Mouse (Mus musculus) hindbrain, embryonic 14.5 days (tissue): ENCODE measurements around the gene Cox18. TPM values are rescaled to one million over a fixed set of nuclear protein-coding genes. Genes with fewer than 3 reads are reported as not detected.
A peak's percentile ranks its signal among the peaks of the same experiment; 100 is the strongest.

Experiments
- ATAC-seq: fragments of 200-750 bp; cut with Nextera tagmentation; 2 replicates; pipeline ENCODE4 v1.8.0; 2017; ENCODE audit warnings: moderate number of reproducible peaks, mild to moderate bottlenecking, moderate TSS enrichment, moderate library complexity; ENCODE audit not compliant: low FRiP score
- DNase-seq: peaks from one replicate; pipeline ENCODE4 v3.0.0-alpha.2; 2015; ENCODE audit warnings: low spot score
- H3K27ac ChIP-seq: fragments of 300-500 bp; sonication (generic); 2 replicates; pipeline ENCODE4 v1.5.1; 2014; ENCODE audit warnings: mild to moderate bottlenecking, moderate library complexity
- H3K27me3 ChIP-seq: fragments of 300-500 bp; sonication (generic); 2 replicates; pipeline ENCODE4 v1.6.1; 2014; ENCODE audit warnings: mild to moderate bottlenecking, low read length, mixed read lengths; ENCODE audit not compliant: control insufficient read depth, insufficient read depth
- H3K36me3 ChIP-seq: fragments of 300-500 bp; sonication (generic); replicated peaks from 2 replicates; pipeline ENCODE4 v1.6.1; 2014; ENCODE audit not compliant: control insufficient read depth, insufficient read depth
- H3K4me1 ChIP-seq: fragments of 300-500 bp; sonication (generic); replicated peaks from 2 replicates; pipeline ENCODE4 v1.6.1; 2014; ENCODE audit warnings: antibody characterized with exemption, low read length, mixed read lengths; ENCODE audit not compliant: control insufficient read depth, insufficient read depth
- H3K4me2 ChIP-seq: fragments of 300-500 bp; sonication (generic); replicated peaks from 2 replicates; pipeline ENCODE4 v1.6.1; 2014; ENCODE audit warnings: mild to moderate bottlenecking, moderate library complexity
- H3K4me3 ChIP-seq: fragments of 300-500 bp; sonication (generic); replicated peaks from 2 replicates; pipeline ENCODE4 v1.5.1; 2014; ENCODE audit warnings: mild to moderate bottlenecking, low read length
- H3K9ac ChIP-seq: fragments of 300-500 bp; sonication (generic); 2 replicates; pipeline ENCODE4 v1.6.1; 2014
- H3K9me3 ChIP-seq: fragments of 300-500 bp; sonication (generic); 2 replicates; pipeline ENCODE4 v1.6.1; 2016; ENCODE audit warnings: low read length; ENCODE audit not compliant: control insufficient read depth
- WGBS: fragments of 180-500 bp; shearing (Covaris S2); extraction: QIAGEN DNeasy Blood & Tissue Kit; methylation state at CpG from one replicate; pipeline ENCODE4 v1.1.7; 2014; 5-methylcytosine and 5-hydroxymethylcytosine counted together
- polyA plus RNA-seq: library from polyadenylated mRNA; unstranded; fragments of >200 nt; fragmentation: Nextera tagmentation; extraction: Ambion mirVana; gene quantifications from 2 replicates; pipeline ENCODE4 v1.2.1, GENCODE M21; 2014

Gene Cox18
- polyA plus RNA-seq, 1 experiment from 2014 or later, result 39.6 TPM

DNA sequence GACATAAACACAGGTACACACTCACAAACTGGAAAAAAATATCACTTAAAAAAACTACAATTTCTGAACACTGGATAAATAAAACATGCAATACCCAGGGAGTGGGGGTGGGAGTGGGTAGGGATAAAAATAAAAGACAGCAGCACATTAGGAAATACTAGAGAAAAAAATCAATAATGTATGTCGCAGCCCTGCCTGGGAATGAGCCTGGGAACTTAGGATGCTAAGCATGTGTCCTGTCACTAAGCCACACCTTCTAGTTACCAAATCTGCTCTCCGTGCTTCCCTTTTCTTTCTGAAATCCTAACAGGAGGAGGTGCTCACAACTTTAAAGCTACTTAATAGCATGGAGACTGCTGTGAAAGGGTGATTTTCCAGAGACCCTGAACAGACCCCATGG is 6.0 kb upstream of the Cox18 start:
- H3K4me1 ChIP-seq, result no peaks in the 10 kb centered on the region
- no peak for DNase-seq
- ATAC-seq, result no peak
- no peak overlapping the region for H3K4me2 ChIP-seq
- H3K27me3 ChIP-seq, result no peaks in the 10 kb centered on the region
- peaks cover 83% of the 10 kb centered on the region for H3K36me3 ChIP-seq
- no peaks in the 10 kb centered on the region for H3K9me3 ChIP-seq
- H3K27ac ChIP-seq, result no peak overlapping the region
- no peak overlapping the region for H3K9ac ChIP-seq
- WGBS, result 90% methylated on average over 2 of the region's 2 CpGs
- H3K4me3 ChIP-seq, result no peak overlapping the region

DNA sequence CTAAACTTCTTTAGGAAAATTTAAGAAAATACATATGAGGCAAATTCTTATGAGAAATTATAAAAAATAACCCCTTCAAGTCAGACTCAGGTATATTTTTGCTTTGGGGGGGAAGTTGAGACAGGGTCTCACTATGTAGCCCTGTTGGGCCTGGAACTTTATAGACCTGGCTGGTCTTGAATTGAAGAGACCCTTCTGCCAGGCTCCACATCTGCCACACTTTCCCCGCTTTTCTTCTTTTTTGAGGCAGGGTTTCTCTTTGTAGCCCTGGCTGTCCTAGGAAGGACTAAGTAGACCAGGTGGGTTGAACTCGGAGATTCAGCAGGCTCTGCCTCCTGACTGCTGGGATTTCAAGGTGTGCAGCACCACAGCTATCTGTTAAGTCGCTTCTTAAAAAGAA is 2.9 kb upstream of the Cox18 start:
- Histone ChIP-seq H3K27me3 (no peaks in the 10 kb centered on the region), H3K4me2 (no peak overlapping the region), H3K4me1 (peaks cover 8% of the 10 kb centered on the region), H3K27ac (no peak overlapping the region), H3K9ac (no peak overlapping the region), H3K36me3 (peaks cover 56% of the 10 kb centered on the region), H3K4me3 (no peak overlapping the region), H3K9me3 (no peaks in the 10 kb centered on the region)
- ATAC-seq (no peak), DNase-seq (no peak)
- WGBS, result 96% methylated on average over 3 of the region's 3 CpGs

DNA sequence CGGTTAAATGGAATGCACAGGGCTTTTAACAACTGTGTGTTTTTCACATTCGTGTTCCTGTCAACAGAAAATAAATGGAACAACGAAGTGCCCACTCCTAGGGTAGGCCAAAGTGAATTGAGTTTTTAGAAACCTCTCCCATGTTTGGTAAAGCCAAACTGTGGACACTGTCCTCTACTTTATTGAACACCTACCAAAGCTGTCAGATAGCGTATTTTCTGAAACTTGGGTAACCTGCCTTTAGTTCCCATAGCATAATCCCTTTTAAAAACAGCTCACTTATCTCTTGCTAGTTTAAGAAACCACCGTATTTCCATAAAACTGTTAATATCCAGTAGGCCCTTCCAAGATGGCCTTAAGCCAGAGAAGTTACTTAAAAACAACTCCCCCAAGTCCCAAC is 929 bp upstream of the Cox18 start:
- Histone ChIP-seq H3K4me2 (peak overlapping the region; percentile 71; the same call in 1 of the 2 replicates), H3K27me3 (no peaks in the 10 kb centered on the region)

DNA sequence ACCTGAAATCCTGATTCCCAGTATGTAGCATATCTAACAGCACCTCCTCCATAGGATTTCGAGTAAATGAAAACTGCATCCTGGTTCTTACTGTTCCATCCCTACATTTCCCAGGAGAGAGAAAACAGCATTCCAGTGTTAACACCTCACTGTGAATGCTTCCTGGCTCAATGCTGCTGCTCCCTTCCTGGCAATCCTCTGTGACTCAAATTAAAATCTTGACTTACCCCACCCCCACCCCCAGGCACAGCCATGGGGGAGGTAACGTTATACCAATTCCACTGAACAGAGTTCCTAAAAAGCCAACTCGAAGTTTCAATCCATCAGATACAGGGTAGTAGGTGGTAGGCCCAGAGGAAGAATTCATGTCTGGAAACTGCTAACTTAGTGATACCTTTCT is 864 bp downstream of the Cox18 start:
- DNase-seq, result no peak
- 44% methylated on average over 3 of the region's 3 CpGs for WGBS
- Histone ChIP-seq H3K36me3 (peaks cover 48% of the 10 kb centered on the region), H3K27ac (no peak overlapping the region), H3K4me1 (peaks cover 8% of the 10 kb centered on the region), H3K9ac (peak overlapping the region; percentile 84), H3K4me2 (peak overlapping the region; percentile 71), H3K4me3 (peak overlapping the region; percentile 74), H3K9me3 (no peaks in the 10 kb centered on the region), H3K27me3 (no peaks in the 10 kb centered on the region)
- no peak for ATAC-seq

More for the DNA sequence above, 929 bp upstream of the Cox18 start:
- no peak overlapping the region for H3K27ac ChIP-seq
- no peaks in the 10 kb centered on the region for H3K9me3 ChIP-seq
- no peak for ATAC-seq
- H3K9ac ChIP-seq, result no peak overlapping the region
- H3K4me1 ChIP-seq, result peaks cover 8% of the 10 kb centered on the region
- peaks cover 52% of the 10 kb centered on the region for H3K36me3 ChIP-seq
- no peak overlapping the region for H3K4me3 ChIP-seq
- 86% methylated on average over 5 of the region's 5 CpGs for WGBS
- DNase-seq, result no peak

DNA sequence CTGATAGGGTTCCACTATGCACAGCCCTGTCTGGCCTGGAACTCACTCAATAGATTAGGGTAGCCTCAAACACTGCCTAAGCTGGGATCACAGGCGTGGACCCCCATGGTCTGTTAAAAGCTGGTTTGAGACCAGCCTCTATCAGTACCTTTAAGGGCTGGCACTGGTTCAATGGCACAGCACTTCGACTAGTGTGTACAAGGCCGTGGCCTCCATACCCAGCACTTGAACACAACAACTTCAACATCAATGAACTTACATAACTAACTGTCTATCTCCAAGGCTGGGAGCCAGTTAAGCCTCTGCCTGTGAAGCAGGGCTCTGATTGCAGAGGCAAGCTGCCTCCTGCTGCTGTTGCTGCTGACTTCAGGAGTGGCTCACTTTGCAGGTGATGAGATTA is 6.0 kb downstream of the Cox18 start:
- H3K36me3 ChIP-seq, result peaks cover 71% of the 10 kb centered on the region
- no peak overlapping the region for H3K4me2 ChIP-seq
- no peaks in the 10 kb centered on the region for H3K9me3 ChIP-seq

DNA sequence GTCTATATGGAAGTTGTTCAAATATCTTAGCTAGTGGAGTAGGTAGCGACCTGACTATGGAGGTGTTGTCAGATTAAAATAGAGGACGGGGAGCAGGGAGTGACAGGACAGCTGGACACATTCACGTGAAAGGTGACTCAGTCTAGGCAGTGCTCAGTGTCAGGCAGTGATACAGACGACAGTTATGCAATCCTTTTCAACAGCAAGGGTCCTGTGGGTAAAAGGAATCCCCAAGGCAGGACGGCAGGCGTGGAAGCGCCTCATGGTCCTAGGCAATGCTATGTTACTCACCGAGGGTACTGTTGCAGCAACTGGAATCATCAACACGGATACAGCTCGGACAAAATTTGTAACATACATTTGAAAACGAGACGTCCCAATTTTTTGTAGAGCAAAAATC is 6.6 kb downstream of the Cox18 start:
- Histone ChIP-seq H3K27ac (no peak overlapping the region), H3K9ac (no peak overlapping the region), H3K27me3 (no peaks in the 10 kb centered on the region), H3K4me1 (no peaks in the 10 kb centered on the region), H3K4me2 (no peak overlapping the region), H3K4me3 (no peak overlapping the region), H3K36me3 (peaks cover 71% of the 10 kb centered on the region), H3K9me3 (no peaks in the 10 kb centered on the region)
- no peak for ATAC-seq
- no peak for DNase-seq
- WGBS, result 97% methylated on average over 12 of the region's 12 CpGs

More for the DNA sequence above, 6.0 kb downstream of the Cox18 start:
- Histone ChIP-seq H3K9ac (no peak overlapping the region), H3K27ac (no peak overlapping the region), H3K4me3 (no peak overlapping the region), H3K27me3 (no peaks in the 10 kb centered on the region), H3K4me1 (peaks cover 5% of the 10 kb centered on the region)
- WGBS, result 96% methylated on average over 3 of the region's 3 CpGs
- ATAC-seq (no peak), DNase-seq (no peak)

DNA sequence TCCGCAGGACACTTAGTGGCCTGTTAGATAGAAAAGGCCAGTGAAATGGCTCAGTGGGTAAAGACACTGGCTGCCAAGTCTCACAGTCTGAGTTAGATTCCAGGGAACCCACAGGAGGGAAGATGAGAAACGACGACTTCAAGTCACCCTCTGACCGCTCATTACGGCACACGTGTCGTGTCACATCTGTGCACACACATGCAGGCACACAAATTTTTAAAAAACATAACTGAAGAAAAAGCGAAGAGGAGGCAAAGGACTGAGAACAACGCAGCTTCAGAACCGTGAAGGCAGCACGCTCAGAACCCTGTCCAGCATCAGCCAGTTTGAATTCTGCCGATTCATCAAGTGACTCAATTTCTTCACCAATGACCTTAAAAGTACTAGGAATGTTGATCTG is 10.4 kb downstream of the Cox18 start:
- Histone ChIP-seq H3K36me3 (peaks cover 42% of the 10 kb centered on the region), H3K9ac (no peak overlapping the region), H3K4me1 (no peaks in the 10 kb centered on the region), H3K27ac (no peak overlapping the region), H3K27me3 (no peaks in the 10 kb centered on the region), H3K9me3 (no peaks in the 10 kb centered on the region), H3K4me3 (no peak overlapping the region), H3K4me2 (no peak overlapping the region)
- WGBS, result 96% methylated on average over 12 of the region's 12 CpGs
- ATAC-seq (no peak), DNase-seq (no peak)

DNA sequence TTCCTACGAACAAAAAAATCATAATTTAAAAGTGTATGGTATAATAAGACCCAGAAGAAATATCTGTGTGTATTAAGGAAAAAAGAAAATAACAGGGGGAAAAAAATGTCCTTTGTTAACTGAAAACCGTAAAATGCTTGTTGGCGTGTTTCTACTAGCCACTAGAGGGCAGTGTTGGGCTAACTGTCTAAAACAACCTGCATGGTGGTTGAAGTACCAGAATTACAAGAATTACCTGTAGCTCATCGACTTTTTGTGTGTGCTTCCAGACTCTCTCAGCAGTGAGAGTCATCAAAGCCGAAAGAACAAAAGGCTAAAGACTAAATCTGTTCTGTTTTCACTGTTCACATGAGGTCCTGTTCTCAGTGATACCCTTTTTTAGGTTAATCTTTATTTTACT is 20.6 kb downstream of the Cox18 start:
- H3K27ac ChIP-seq, result no peak overlapping the region
- H3K36me3 ChIP-seq, result no peaks in the 10 kb centered on the region
- no peaks in the 10 kb centered on the region for H3K4me1 ChIP-seq
- no peaks in the 10 kb centered on the region for H3K27me3 ChIP-seq
- no peak overlapping the region for H3K4me3 ChIP-seq
- H3K9ac ChIP-seq, result no peak overlapping the region
- no peak overlapping the region for H3K4me2 ChIP-seq
- DNase-seq (peak; percentile 85), ATAC-seq (no peak)
- 26% methylated on average over 5 of the region's 5 CpGs for WGBS
- no peaks in the 10 kb centered on the region for H3K9me3 ChIP-seq

DNA sequence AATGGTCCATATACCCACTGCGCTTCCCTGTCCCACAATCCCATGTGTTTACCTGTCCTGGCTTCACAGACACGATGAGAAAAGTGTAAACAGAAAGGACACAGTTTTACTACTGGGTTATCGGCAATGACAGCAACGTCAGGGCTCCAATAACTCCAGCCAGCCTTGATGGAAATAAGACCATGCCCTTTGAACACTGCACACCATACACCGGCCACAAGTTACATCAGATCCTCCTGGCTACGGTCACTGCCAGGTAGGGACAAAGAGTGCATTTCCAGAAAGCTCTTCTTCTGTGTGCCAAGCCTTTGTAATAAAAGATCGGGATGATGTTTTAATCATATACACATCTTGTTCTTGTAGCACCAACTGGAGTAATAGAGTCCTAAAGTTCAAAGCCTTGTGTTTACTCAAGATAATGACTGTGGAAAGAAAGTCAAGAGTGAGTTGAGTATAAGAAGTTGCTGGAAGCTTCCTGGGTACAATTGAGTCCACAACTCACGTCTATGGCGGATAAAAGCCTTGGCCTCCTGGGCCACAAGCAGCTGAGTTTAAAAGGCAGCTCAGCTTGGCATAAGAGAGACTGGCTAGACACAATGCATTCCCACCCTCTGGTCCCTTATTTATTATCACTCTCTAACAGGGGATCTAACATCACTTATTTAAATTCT is 21.2 kb downstream of the Cox18 start:
- WGBS, result 83% methylated on average over 9 of the region's 9 CpGs
- Histone ChIP-seq H3K4me3 (no peak overlapping the region), H3K9ac (no peak overlapping the region), H3K27me3 (no peaks in the 10 kb centered on the region), H3K9me3 (no peaks in the 10 kb centered on the region), H3K4me2 (no peak overlapping the region), H3K27ac (no peak overlapping the region), H3K36me3 (no peaks in the 10 kb centered on the region), H3K4me1 (no peaks in the 10 kb centered on the region)
- DNase-seq (no peak), ATAC-seq (no peak)
